Mouse (Mus musculus) lung, adult 2 months (tissue): Measurements from ENCODE around the gene R3hdml. TPM values are rescaled to one million over a fixed set of nuclear protein-coding genes. Genes with fewer than 3 reads are reported as not detected.

Experiments
- DNase-seq: peaks from one replicate; pipeline ENCODE4 v3.0.0; 2022
- H3K4me1 ChIP-seq: fragments of 200-500 bp; 2 replicates; pipeline ENCODE4 v1.6.1; 2011; ENCODE audit warnings: low read length; ENCODE audit not compliant: control insufficient read depth, insufficient read depth
- H3K4me3 ChIP-seq: fragments of 200-500 bp; replicated peaks from 2 replicates; pipeline ENCODE3; 2011; ENCODE audit warnings: low read depth, mild to moderate bottlenecking, control low read depth, low read length; ENCODE audit errors: extremely low read depth
- CTCF ChIP-seq: fragments of 200-500 bp; IDR thresholded peaks from 2 replicates; pipeline ENCODE4 v1.5.1; 2011; ENCODE audit warnings: mild to moderate bottlenecking, low read length, control low read depth; ENCODE audit not compliant: insufficient read depth
- POLR2A ChIP-seq: fragments of 200-500 bp; IDR thresholded peaks from 2 replicates; pipeline ENCODE4 v1.6.1; 2011; ENCODE audit warnings: low read depth, mild to moderate bottlenecking, control low read depth, low read length, borderline replicate concordance; ENCODE audit errors: extremely low read depth
- WGBS: fragments of 180-500 bp; shearing (Covaris S2); methylation state at CpG from one replicate; pipeline ENCODE4 v1.1.7; 2018; 5-methylcytosine and 5-hydroxymethylcytosine counted together
- polyA plus RNA-seq: library from polyadenylated mRNA; depleted of rRNA; stranded (reverse); fragments of >200 nt; gene quantifications from 2 replicates; pipeline ENCODE4 v1.2.3, GENCODE M21; 2012; rRNA removed

The R3hdml gene
- polyA plus RNA-seq: not detected in 2 replicates

DNA sequence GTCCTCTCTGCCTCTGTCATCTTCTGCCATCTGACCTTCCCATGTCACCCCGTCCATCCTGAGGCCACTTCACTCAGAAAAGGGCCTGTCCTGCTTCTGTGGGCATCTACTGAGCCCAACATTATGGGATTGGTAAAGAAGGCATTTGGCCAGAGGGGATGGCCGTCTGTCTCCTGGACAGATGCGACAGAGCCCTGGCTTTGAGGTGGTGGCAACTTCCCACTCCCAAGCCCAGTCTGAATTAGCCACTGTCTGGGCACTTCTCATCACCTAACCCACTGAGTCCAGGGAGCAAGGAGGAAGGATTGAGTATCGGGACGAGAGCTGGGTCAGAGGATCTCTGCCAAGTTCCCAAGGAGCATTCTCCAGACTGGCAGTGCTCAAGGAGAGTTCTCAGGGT lies at the start of gene R3hdml:
TSS of gene R3hdml (plus strand) at position 301 of the 400 bp plus-strand sequence.
- no peak within 1 kb of the TSS for H3K4me3 ChIP-seq
- WGBS: 74% methylated on average over 5 of the region's 5 CpGs
- no peak for DNase-seq
- TF ChIP-seq CTCF: no peak
- no peak for TF ChIP-seq POLR2A
- 0 out of 2 replicates have a peak, but pooled peaks cover 2% of the 10 kb centered on the region for H3K4me1 ChIP-seq

DNA sequence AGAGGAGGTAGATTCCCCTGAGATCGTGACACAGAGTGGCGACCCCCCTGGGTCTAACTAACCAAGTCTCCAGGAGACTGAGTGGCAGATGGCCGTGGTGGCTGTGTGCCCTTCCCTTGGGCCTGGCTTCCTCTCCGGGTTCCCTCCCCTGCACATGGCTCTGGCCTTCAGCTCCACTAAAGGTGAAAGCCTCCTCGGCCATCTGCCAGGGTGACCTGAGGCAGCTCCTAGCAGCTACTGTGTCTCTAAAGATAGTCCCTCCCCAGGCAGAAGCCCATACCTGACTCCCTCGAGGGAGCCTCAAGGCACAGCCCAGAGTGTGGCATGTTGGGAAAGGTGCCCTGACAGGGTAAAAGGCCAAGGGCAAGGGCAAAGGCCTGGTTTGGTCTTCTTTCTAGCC lies 48.6 kb upstream of the R3hdml start:
- WGBS: 52% methylated on average over 6 of the region's 6 CpGs
- H3K4me3 ChIP-seq: no peak overlapping the region
- no peak for TF ChIP-seq CTCF
- no peaks in the 10 kb centered on the region for H3K4me1 ChIP-seq
- DNase-seq: no peak

DNA sequence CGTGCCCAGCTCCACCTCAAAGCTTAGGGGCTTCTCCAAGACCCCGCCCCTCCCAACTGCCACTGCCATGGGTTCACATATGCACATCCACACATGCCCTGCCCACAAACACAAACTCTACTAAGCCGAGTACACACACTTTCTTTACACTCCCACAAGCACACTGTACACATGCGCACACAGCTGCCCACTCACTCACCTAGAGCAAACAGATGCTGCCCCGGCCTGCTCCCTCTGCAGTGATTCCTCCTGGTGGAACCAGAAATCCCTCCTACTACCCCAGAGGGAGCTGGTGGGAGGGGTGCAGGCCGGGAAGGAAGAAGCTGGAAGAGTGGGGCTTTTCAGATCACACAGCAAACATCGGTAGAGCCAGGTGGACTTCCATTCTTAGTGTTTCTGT lies 48.1 kb upstream of the R3hdml start:
- Histone ChIP-seq H3K4me3 (no peak overlapping the region), H3K4me1 (no peaks in the 10 kb centered on the region)
- 48% methylated on average over 7 of the region's 7 CpGs for WGBS
- DNase-seq: no peak
- TF ChIP-seq POLR2A: no peak
- no peak for TF ChIP-seq CTCF

DNA sequence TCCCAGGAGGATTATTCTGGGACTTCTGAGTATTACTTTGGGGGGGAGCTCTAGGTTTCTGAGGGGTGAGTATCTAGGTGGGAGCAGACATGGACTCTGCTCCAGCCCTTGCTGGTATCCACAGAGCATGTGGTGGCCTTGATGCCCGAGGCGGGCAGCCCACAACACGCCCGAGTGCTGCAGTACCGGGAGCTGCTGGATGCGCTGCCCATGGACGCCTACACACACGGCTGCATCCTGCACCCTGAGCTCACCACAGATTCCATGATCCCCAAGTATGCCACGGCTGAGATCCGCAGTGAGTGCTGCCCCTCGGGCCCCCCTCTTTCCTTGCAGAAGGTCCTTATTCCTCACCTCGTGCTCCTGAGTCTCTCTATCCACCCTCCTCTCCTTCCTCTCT lies 44.7 kb upstream of the R3hdml start:
- no peak for TF ChIP-seq CTCF
- no peak for TF ChIP-seq POLR2A
- WGBS: 74% methylated on average over 12 of the region's 12 CpGs
- H3K4me3 ChIP-seq: no peak overlapping the region
- no peak for DNase-seq
- no peaks in the 10 kb centered on the region for H3K4me1 ChIP-seq

DNA sequence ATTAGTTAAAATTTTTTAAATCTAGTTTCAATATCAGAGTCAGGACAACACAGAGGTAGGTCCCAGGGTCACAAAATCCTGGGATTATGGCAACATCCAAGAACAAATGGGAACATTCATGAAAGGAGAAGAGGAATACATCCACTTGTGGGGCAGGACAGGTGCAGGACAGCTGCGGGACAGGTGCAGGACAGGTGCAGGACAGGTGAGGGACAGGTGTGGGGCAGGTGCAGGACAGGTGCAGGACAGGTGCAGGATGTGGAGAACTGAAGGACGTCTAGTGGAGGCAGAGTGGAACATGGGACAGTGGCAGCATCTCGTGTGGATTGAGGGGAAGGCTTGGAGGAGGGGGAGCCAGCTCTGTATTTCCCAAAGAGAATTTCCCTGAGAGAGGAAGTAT lies 42.8 kb upstream of the R3hdml start:
- TF ChIP-seq POLR2A (no peak), CTCF (no peak)
- H3K4me1 ChIP-seq: no peaks in the 10 kb centered on the region
- H3K4me3 ChIP-seq: no peak overlapping the region
- 50% methylated on average over 3 of the region's 3 CpGs for WGBS
- no peak for DNase-seq

DNA sequence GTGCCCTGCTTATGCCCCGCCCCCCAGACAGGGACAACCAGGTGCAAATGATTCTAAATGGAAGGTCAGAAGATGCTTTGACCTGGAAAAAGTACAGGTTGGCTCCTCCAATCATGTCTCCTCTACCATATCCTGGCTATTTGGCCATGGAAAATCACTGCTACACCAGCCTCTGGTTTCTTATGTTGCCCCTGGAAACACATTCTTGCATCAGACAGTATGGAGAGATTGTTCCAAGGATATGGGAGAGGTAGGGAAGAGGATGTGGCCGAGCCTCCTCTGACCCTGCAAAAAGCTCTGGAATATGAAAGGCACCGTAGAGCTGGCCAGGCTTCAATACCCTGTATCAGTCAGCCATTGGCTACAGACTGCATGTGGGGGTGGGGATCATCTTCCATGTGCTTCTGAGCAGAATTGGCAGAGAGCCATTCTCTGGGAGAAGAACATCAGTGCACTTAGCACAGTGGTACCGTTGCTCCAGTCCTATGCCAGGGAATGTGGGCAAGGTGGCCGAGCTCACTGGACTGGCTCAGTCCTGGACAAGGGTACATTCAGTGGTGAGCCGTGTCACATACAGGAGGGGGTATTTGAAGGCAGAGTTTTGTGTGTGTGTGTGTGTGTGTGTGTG lies 41.3 kb upstream of the R3hdml start:
- 54% methylated on average over 6 of the region's 6 CpGs for WGBS
- no peak for TF ChIP-seq CTCF
- no peak for TF ChIP-seq POLR2A

DNA sequence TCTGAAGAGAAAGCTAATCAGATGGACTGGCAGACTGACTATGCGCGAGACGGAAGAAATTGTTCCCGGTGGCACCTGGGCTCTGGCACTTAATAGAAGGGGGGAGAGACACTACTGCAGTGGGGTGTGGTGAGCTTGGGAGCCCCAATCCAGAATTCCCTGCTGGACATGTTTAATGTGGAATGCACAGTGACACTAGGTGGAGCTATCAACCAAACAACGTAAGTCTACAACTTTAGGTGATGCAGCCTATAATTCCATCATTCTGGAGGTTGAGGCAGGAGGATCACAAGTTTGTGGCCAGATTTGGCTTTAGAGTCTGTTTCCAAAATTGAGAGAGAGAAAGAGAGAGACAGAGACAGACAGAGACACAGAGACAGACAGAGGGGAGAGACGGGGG lies 39.4 kb upstream of the R3hdml start:
- no peak for DNase-seq
- WGBS: 86% methylated on average over 6 of the region's 6 CpGs
- TF ChIP-seq POLR2A (no peak), CTCF (0 out of 2 replicates have a peak, but pooled peaks have one; percentile 19)
- H3K4me3 ChIP-seq: no peak overlapping the region
- no peaks in the 10 kb centered on the region for H3K4me1 ChIP-seq

More for the DNA sequence above, 41.3 kb upstream of the R3hdml start:
- Histone ChIP-seq H3K4me3 (no peak overlapping the region), H3K4me1 (no peaks in the 10 kb centered on the region)
- DNase-seq: no peak

DNA sequence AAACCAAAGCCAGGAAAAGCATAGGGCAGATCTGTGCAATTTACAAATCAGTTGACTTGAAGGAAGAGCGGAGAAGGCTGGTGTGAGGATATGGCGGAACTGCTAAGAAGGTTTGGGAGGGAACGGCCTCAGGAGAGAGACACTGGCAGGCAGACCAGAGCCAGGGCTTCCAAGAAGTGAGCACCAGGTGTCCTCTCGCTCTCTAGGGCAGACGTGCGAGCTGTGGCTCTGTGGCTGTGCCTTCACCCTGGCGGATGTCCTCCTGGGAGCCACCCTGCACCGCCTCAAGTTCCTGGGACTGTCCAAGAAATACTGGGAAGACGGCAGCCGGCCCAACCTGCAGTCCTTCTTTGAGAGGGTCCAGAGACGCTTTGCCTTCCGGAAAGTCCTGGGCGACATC lies 38.7 kb upstream of the R3hdml start:
- no peak for DNase-seq
- no peaks in the 10 kb centered on the region for H3K4me1 ChIP-seq
- WGBS: 84% methylated on average over 13 of the region's 13 CpGs
- no peak for TF ChIP-seq POLR2A
- TF ChIP-seq CTCF: no peak
- H3K4me3 ChIP-seq: no peak overlapping the region

DNA sequence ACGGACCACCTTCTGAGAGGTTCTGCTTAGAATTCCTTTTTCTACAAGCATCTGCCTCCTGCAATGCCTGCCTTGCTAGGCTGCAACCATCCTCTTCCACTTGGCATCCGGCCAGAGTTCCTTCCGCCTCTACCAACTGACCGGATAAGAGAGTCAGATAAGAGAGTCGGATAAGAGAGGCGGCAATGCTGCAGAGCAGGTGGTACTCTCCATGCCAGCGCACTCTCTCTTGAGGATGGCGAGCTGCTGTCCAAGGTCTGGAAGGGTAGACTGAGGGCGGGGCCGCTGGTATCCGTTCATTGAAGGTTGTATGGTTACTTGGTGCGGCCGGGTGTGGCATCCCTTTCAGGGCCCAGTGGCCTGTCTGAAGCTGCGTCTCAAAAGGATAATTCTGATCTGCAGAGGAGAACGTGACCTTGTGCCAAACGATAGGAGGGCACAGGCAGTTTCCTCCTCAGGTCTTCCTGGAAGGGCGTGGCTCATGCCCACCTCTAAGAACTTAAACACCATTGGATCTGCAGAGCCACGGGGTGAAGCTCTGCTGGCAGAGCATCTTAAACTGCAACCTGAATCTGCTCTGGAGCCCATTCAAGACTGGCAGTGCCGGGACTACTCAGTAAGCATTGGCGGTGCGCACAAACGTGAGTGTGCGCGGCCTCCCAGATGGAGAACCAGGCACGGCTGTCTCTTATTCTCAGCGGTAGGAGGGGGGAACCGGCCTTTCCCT lies 33.4 kb upstream of the R3hdml start:
- peaks cover 4% of the 10 kb centered on the region; the same call in 1 of the 2 replicates for H3K4me1 ChIP-seq
- DNase-seq: no peak
- no peak overlapping the region for H3K4me3 ChIP-seq
- 32% methylated on average over 27 of the region's 27 CpGs for WGBS
- TF ChIP-seq POLR2A (no peak), CTCF (no peak)

DNA sequence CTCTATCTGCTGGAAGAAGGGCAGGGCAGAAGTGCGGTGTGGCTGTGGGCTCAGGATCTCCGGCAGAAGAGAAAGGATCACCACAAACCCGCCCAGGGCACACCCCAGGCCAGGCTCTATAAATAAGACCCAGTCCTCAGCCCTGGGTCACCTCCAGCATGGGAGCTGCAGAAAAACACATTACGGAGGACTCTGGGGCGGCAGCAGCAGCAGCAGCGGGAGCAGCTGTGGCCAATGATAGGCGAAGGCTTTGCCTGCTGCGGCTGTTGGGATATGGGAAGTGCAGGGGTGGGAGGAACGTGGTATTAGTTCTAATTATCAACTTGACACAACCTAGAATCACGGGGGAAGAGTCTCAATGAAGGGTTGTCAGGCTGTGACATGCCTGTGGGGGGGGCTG lies 32.7 kb upstream of the R3hdml start:
- Histone ChIP-seq H3K4me3 (no peak overlapping the region), H3K4me1 (peaks cover 4% of the 10 kb centered on the region; the same call in 1 of the 2 replicates)
- TF ChIP-seq CTCF: no peak
- TF ChIP-seq POLR2A: no peak
- 27% methylated on average over 10 of the region's 10 CpGs for WGBS
- no peak for DNase-seq
